Mouse (Mus musculus): ENCODE measurements around the gene Tnfsf14. TPM values are rescaled to one million over a fixed set of nuclear protein-coding genes. Genes with fewer than 3 reads are reported as not detected.

Gene Tnfsf14
- total RNA-seq (2023) = 0.30 TPM in 1 of 4 replicates, not detected in the others

GRCm38 (mm10) chr17:57194041-57194507 is at the start of gene Tnfsf14:
TSS of gene Tnfsf14 (minus strand) at chr17:57194177.

GRCm38 (mm10) chr17:57228014-57228413 is 34.0 kb upstream of the Tnfsf14 start, which contains the start of gene C3:
TSS of gene C3 (minus strand) at chr17:57228136.

GRCm38 (mm10) chr17:57148994-57149803 is 44.8 kb downstream of the Tnfsf14 start, which contains the start of gene Cd70:
TSS of gene Cd70 (minus strand) at chr17:57149777.

Other genes starting within 250 kb of the Tnfsf14 start
- gene Acer1, start 212.1 kb downstream of the Tnfsf14 start, total RNA-seq (2023) = not detected in 4 replicates
- 24.2 to 35.2 TPM (median 28.4 TPM) in 4 replicates for gene Clpp, start 203.9 kb downstream of the Tnfsf14 start, total RNA-seq (2023)
- gene Alkbh7, start 196.8 kb downstream of the Tnfsf14 start, total RNA-seq (2023) = 10.0 to 14.6 TPM (median 12.5 TPM) in 4 replicates
- not detected in 4 replicates for gene Pspn, start 194.2 kb downstream of the Tnfsf14 start, total RNA-seq (2023)
- gene Gtf2f1, start 182.9 kb downstream of the Tnfsf14 start, total RNA-seq (2023) = 59.8 to 65.3 TPM (median 63.7 TPM) in 4 replicates
- not detected in 4 replicates for gene Gm17949, start 182.7 kb downstream of the Tnfsf14 start, total RNA-seq (2023)
- gene Khsrp, start 162.7 kb downstream of the Tnfsf14 start, total RNA-seq (2023) = 127 to 131 TPM (median 130 TPM) in 4 replicates
- gene Slc25a41, start 152.5 kb downstream of the Tnfsf14 start, total RNA-seq (2023) = not detected in 4 replicates
- gene Crb3, start 135.1 kb downstream of the Tnfsf14 start, total RNA-seq (2023) = 16.9 to 20.3 TPM (median 18.6 TPM) in 4 replicates
- gene Slc25a23, start 134.3 kb downstream of the Tnfsf14 start, total RNA-seq (2023) = 16.8 to 22.0 TPM (median 18.4 TPM) in 4 replicates
- 137 to 170 TPM (median 149 TPM) in 4 replicates for gene Dennd1c, start 115.7 kb downstream of the Tnfsf14 start, total RNA-seq (2023)
- 0.41 to 0.43 TPM (median 0.43 TPM) in 3 of 4 replicates, not detected in the other for gene Tubb4a, start 106.4 kb downstream of the Tnfsf14 start, total RNA-seq (2023)
- 0.45 to 1.2 TPM (median 0.78 TPM) in 3 of 4 replicates, not detected in the other for gene Tnfsf9, start 88.9 kb downstream of the Tnfsf14 start, total RNA-seq (2023)
- gene Cd70, start 44.4 kb downstream of the Tnfsf14 start, total RNA-seq (2023) = not detected in 4 replicates
- gene C3, start 34.0 kb upstream of the Tnfsf14 start, total RNA-seq (2023) = 2.3 to 6.1 TPM (median 2.8 TPM) in 4 replicates
- gene Gpr108, start 54.3 kb upstream of the Tnfsf14 start, total RNA-seq (2023) = 53.3 to 60.2 TPM (median 54.8 TPM) in 4 replicates
- gene Trip10, start 55.3 kb upstream of the Tnfsf14 start, total RNA-seq (2023) = 8.7 to 17.0 TPM (median 13.2 TPM) in 4 replicates
- 183 to 200 TPM (median 192 TPM) in 4 replicates for gene Vav1, start 84.9 kb upstream of the Tnfsf14 start, total RNA-seq (2023)
- 9.6 to 12.6 TPM (median 10.2 TPM) in 4 replicates for gene Adgre1, start 164.5 kb upstream of the Tnfsf14 start, total RNA-seq (2023)

Data from B cell, adult 62 days (primary cell).